Mouse (Mus musculus): ENCODE data around the gene Mgat4e. TPM values are rescaled to one million over a fixed set of nuclear protein-coding genes. Genes with fewer than 3 reads are reported as not detected.

Mgat4e gene
- not detected for polyA plus RNA-seq (2014; fragmentation: Illumina TruSeq; extraction: RNeasy Lipid Tissue Mini Kit (QIAGEN cat#74804); ENCODE audit: insufficient read depth, low read depth, low replicate concordance)

GRCm38 (mm10) chr1:134549632-134550132, at the start of gene Mgat4e:
Gene Mgat4e, minus strand, starts transcription at chr1:134549682.

GRCm38 (mm10) chr1:134559976-134560375, 10.5 kb upstream of the Mgat4e start, which contains the start of gene Kdm5b:
Gene Kdm5b, plus strand, starts transcription at chr1:134560171.

GRCm38 (mm10) chr1:134494428-134495215, 54.9 kb downstream of the Mgat4e start, which contains the start of gene Rabif:
Gene Rabif, plus strand, starts transcription at chr1:134494648.

Other genes starting within 250 kb of the Mgat4e start
- 3.9 TPM for gene Ppfia4, start 216.8 kb downstream of the Mgat4e start, polyA plus RNA-seq (2014; fragmentation: Illumina TruSeq; extraction: RNeasy Lipid Tissue Mini Kit (QIAGEN cat#74804); ENCODE audit: insufficient read depth, low read depth, low replicate concordance)
- 24.8 TPM for gene Tmem183a, start 187.7 kb downstream of the Mgat4e start, polyA plus RNA-seq (2014; fragmentation: Illumina TruSeq; extraction: RNeasy Lipid Tissue Mini Kit (QIAGEN cat#74804); ENCODE audit: insufficient read depth, low read depth, low replicate concordance)
- gene 4933406M09Rik, start 163.7 kb downstream of the Mgat4e start, polyA plus RNA-seq (2014; fragmentation: Illumina TruSeq; extraction: RNeasy Lipid Tissue Mini Kit (QIAGEN cat#74804); ENCODE audit: insufficient read depth, low read depth, low replicate concordance): not detected
- 28.0 TPM for gene Cyb5r1, start 144.1 kb downstream of the Mgat4e start, polyA plus RNA-seq (2014; fragmentation: Illumina TruSeq; extraction: RNeasy Lipid Tissue Mini Kit (QIAGEN cat#74804); ENCODE audit: insufficient read depth, low read depth, low replicate concordance)
- gene Adipor1, start 134.3 kb downstream of the Mgat4e start, polyA plus RNA-seq (2014; fragmentation: Illumina TruSeq; extraction: RNeasy Lipid Tissue Mini Kit (QIAGEN cat#74804); ENCODE audit: insufficient read depth, low read depth, low replicate concordance): 80.1 TPM
- 9.2 TPM for gene Klhl12, start 94.2 kb downstream of the Mgat4e start, polyA plus RNA-seq (2014; fragmentation: Illumina TruSeq; extraction: RNeasy Lipid Tissue Mini Kit (QIAGEN cat#74804); ENCODE audit: insufficient read depth, low read depth, low replicate concordance)
- 11.9 TPM for gene Rabif, start 55.0 kb downstream of the Mgat4e start, polyA plus RNA-seq (2014; fragmentation: Illumina TruSeq; extraction: RNeasy Lipid Tissue Mini Kit (QIAGEN cat#74804); ENCODE audit: insufficient read depth, low read depth, low replicate concordance)
- gene Kdm5b, start 10.5 kb upstream of the Mgat4e start, polyA plus RNA-seq (2014; fragmentation: Illumina TruSeq; extraction: RNeasy Lipid Tissue Mini Kit (QIAGEN cat#74804); ENCODE audit: insufficient read depth, low read depth, low replicate concordance): 6.1 TPM
- 0.04 TPM for gene Syt2, start 97.0 kb upstream of the Mgat4e start, polyA plus RNA-seq (2014; fragmentation: Illumina TruSeq; extraction: RNeasy Lipid Tissue Mini Kit (QIAGEN cat#74804); ENCODE audit: insufficient read depth, low read depth, low replicate concordance)